Mouse (Mus musculus) layer of hippocampus, postnatal 25 days (tissue): ENCODE data around the gene Phgdh. TPM values are rescaled to one million over a fixed set of nuclear protein-coding genes. Genes with fewer than 3 reads are reported as not detected.

Source experiments
- DNase-seq, 2 experiments: peaks; one replicate each; pipeline ENCODE4 v3.0.0; 2022; ENCODE audit warnings: mixed read lengths in 2 of 2, low spot score in 1 of 2; ENCODE audit errors: extremely low spot score in 1 of 2
- total RNA-seq, 2 experiments: library from RNA; stranded (reverse); gene quantifications; 2 replicates each; pipeline ENCODE4 v1.2.3; 2021

Phgdh gene
- total RNA-seq, 2 experiments from 2014 or later = 67.5 to 79.6 TPM

GRCm38 (mm10) chr3:98348705-98349104 lies 8.9 kb upstream of the Phgdh start:
- DNase-seq = no peak

GRCm38 (mm10) chr3:98348106-98348505 lies 8.3 kb upstream of the Phgdh start:
- no peak for DNase-seq

- DNase-seq = no peak
Observed at GRCm38 (mm10) chr3:98343235-98343634, 3.4 kb upstream of the Phgdh start.

- no peak for DNase-seq
Observed at GRCm38 (mm10) chr3:98340818-98341594, 1.2 kb upstream of the Phgdh start.

GRCm38 (mm10) chr3:98339097-98339705 lies 589 bp downstream of the Phgdh start:
- DNase-seq = peak; percentile 39 to 44

GRCm38 (mm10) chr3:98338584-98339041 lies 1.2 kb downstream of the Phgdh start:
- DNase-seq = peak in 1 of 2 experiments; percentile 45

- no peak for DNase-seq
Observed at GRCm38 (mm10) chr3:98336661-98337654, 2.8 kb downstream of the Phgdh start.

GRCm38 (mm10) chr3:98335886-98336285 lies 3.9 kb downstream of the Phgdh start:
- no peak for DNase-seq

GRCm38 (mm10) chr3:98335331-98335730 lies 4.5 kb downstream of the Phgdh start:
- no peak for DNase-seq

- no peak for DNase-seq
Observed at GRCm38 (mm10) chr3:98334010-98334409, 5.8 kb downstream of the Phgdh start.

- no peak for DNase-seq
Observed at GRCm38 (mm10) chr3:98324235-98324634, 15.6 kb downstream of the Phgdh start.

GRCm38 (mm10) chr3:98322209-98322608 lies 17.6 kb downstream of the Phgdh start:
- DNase-seq = no peak

- DNase-seq = no peak
Observed at GRCm38 (mm10) chr3:98319190-98319589, 20.6 kb downstream of the Phgdh start.

GRCm38 (mm10) chr3:98317143-98317542 lies 22.6 kb downstream of the Phgdh start:
- no peak for DNase-seq

GRCm38 (mm10) chr3:98315181-98315580 lies 24.6 kb downstream of the Phgdh start:
- no peak for DNase-seq

- DNase-seq = no peak
Observed at GRCm38 (mm10) chr3:98313294-98314155, 26.3 kb downstream of the Phgdh start.

- peak in 1 of 2 experiments; percentile 71 for DNase-seq
Observed at GRCm38 (mm10) chr3:98312867-98313266, 26.9 kb downstream of the Phgdh start.

GRCm38 (mm10) chr3:98310456-98310855 lies 29.3 kb downstream of the Phgdh start:
- no peak for DNase-seq

GRCm38 (mm10) chr3:98308606-98309005 lies 31.2 kb downstream of the Phgdh start:
- DNase-seq = no peak

GRCm38 (mm10) chr3:98301761-98302160 lies 38.0 kb downstream of the Phgdh start:
- DNase-seq = no peak
